Mouse (Mus musculus): ENCODE measurements around the gene Slamf9.

- no peak for TF ChIP-seq SIN3A (IDR thresholded peaks at IDR 0.05; ENCODE audit: low read length)
- TF ChIP-seq EP300 (IDR thresholded peaks at IDR 0.05; ENCODE audit: low read depth in 1 of 2, low read length in 2 of 2), result no peak
- no peak for TF ChIP-seq POLR2A (IDR thresholded peaks at IDR 0.05; ENCODE audit: control insufficient read depth in 1 of 2, insufficient read depth in 1 of 2, low read depth in 1 of 2, low read length in 2 of 2, poor library complexity in 1 of 2)
- no peak for TF ChIP-seq TCF12 (IDR thresholded peaks at IDR 0.05; ENCODE audit: low read depth, low read length)
Observed at GRCm38 (mm10) chr1:172485821-172486220, 10.7 kb downstream of the Slamf9 start.

Data from MEL (cell line).